Mouse (Mus musculus) midbrain, embryonic 13.5 days (tissue): ENCODE results near the gene Mpv17l2. TPM values are rescaled to one million over a fixed set of nuclear protein-coding genes. Genes with fewer than 3 reads are reported as not detected.

Experiments
- ATAC-seq: fragments of 200-750 bp; cut with Nextera tagmentation; 2 replicates; pipeline ENCODE4 v1.8.0; 2017; ENCODE audit warnings: mild to moderate bottlenecking, moderate TSS enrichment, moderate library complexity
- H3K27ac ChIP-seq: fragments of 300-500 bp; sonication (generic); 2 replicates; pipeline ENCODE4 v1.5.1; 2015; ENCODE audit warnings: inconsistent platforms, mild to moderate bottlenecking, moderate library complexity
- H3K27me3 ChIP-seq: fragments of 300-500 bp; sonication (generic); 2 replicates; pipeline ENCODE4 v1.6.1; 2015; ENCODE audit warnings: mild to moderate bottlenecking, inconsistent platforms
- H3K36me3 ChIP-seq: fragments of 300-500 bp; sonication (generic); 2 replicates; pipeline ENCODE4 v1.6.1; 2015; ENCODE audit warnings: mild to moderate bottlenecking, inconsistent platforms
- H3K4me1 ChIP-seq: fragments of 300-500 bp; sonication (generic); replicated peaks from 2 replicates; pipeline ENCODE4 v1.6.1; 2015; ENCODE audit warnings: inconsistent platforms
- H3K4me2 ChIP-seq: fragments of 300-500 bp; sonication (generic); replicated peaks from 2 replicates; pipeline ENCODE4 v1.6.1; 2015; ENCODE audit warnings: moderate library complexity, mild to moderate bottlenecking, inconsistent platforms
- H3K4me3 ChIP-seq: fragments of 300-500 bp; sonication (generic); replicated peaks from 2 replicates; pipeline ENCODE4 v1.5.1; 2015; ENCODE audit warnings: mild to moderate bottlenecking, inconsistent platforms
- H3K9ac ChIP-seq: fragments of 300-500 bp; sonication (generic); replicated peaks from 2 replicates; pipeline ENCODE4 v1.6.1; 2015; ENCODE audit warnings: mild to moderate bottlenecking, inconsistent platforms
- H3K9me3 ChIP-seq: fragments of 300-500 bp; sonication (generic); 2 replicates; pipeline ENCODE4 v1.6.1; 2016; ENCODE audit warnings: mild to moderate bottlenecking, inconsistent platforms
- WGBS: fragments of 180-500 bp; shearing (Covaris S2); methylation state at CpG from one replicate; pipeline ENCODE4 v1.1.7; 2015; 5-methylcytosine and 5-hydroxymethylcytosine counted together
- polyA plus RNA-seq: library from polyadenylated mRNA; unstranded; fragments of >200 nt; fragmentation: Nextera tagmentation; extraction: Ambion mirVana; gene quantifications from 2 replicates; pipeline ENCODE4 v1.2.1, GENCODE M21; 2015

The Mpv17l2 gene
- polyA plus RNA-seq, 1 experiment from 2014 or later, result 38.4 TPM

- Histone ChIP-seq H3K4me2 (peak overlapping the region; percentile 52), H3K4me1 (peaks cover 17% of the 10 kb centered on the region), H3K9ac (peak overlapping the region; percentile 48), H3K27ac (no peak overlapping the region), H3K27me3 (peaks cover 84% of the 10 kb centered on the region), H3K9me3 (no peaks in the 10 kb centered on the region), H3K4me3 (peak overlapping the region; percentile 10), H3K36me3 (no peaks in the 10 kb centered on the region)
- 2% methylated on average over 38 of the region's 38 CpGs for WGBS
- peak; percentile 29 for ATAC-seq
Measured at GRCm38 (mm10) chr8:70742981-70743655, 17.6 kb downstream of the Mpv17l2 start.

- H3K9ac ChIP-seq, result no peak overlapping the region
- no peak for ATAC-seq
- no peak overlapping the region for H3K4me2 ChIP-seq
- H3K27ac ChIP-seq, result no peak overlapping the region
- WGBS, result 72% methylated on average over 11 of the region's 11 CpGs
- H3K4me1 ChIP-seq, result peaks cover 17% of the 10 kb centered on the region
- H3K9me3 ChIP-seq, result no peaks in the 10 kb centered on the region
- no peaks in the 10 kb centered on the region for H3K36me3 ChIP-seq
- H3K27me3 ChIP-seq, result peaks cover 81% of the 10 kb centered on the region
- H3K4me3 ChIP-seq, result no peak overlapping the region
Measured at GRCm38 (mm10) chr8:70742176-70742575, 18.6 kb downstream of the Mpv17l2 start.

DNA sequence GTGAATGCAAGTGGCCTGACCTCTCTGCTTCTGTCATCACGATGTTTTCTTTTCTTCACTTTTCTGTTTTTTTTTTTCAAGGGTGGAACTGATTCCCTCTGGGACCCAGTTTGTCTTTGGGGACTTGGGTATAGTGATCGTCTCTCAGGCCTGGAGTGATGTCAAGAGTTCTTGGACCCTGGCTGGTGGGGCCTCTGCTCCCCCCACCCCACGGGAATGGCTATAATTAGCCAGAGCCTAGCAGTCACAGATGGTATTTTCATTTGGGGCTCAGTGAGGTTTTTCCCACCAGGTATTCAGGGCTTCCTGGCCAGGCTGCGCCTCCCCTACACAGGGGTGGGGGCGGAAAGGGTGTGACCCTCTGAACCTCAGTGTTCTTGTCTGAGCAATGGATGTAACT lies 19.1 kb downstream of the Mpv17l2 start:
- Histone ChIP-seq H3K4me1 (peaks cover 17% of the 10 kb centered on the region), H3K9me3 (no peaks in the 10 kb centered on the region), H3K27ac (no peak overlapping the region), H3K4me2 (no peak overlapping the region), H3K4me3 (no peak overlapping the region), H3K9ac (no peak overlapping the region), H3K36me3 (no peaks in the 10 kb centered on the region), H3K27me3 (peaks cover 79% of the 10 kb centered on the region)
- ATAC-seq, result no peak
- 75% methylated on average over 5 of the region's 5 CpGs for WGBS

DNA sequence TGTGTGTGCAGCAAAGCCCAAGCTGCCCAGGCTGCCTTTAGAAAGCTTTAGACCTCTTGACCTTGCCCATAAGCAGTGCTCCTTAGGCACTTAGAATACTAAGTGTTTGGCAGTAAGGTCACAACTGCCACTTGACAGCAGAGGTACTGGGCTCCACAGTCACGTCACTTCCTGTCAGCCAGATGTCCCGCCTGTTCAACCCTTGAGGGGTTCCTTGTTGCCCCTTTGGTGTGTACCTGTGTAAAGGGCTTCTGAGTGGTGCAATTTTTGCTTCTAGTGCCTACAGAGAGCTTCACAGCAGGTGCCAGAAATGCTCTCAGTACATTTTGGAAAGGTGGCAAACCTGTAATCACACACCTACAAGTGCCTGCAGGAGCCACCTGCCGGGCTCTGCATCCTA lies 22.5 kb downstream of the Mpv17l2 start:
- H3K9me3 ChIP-seq, result no peaks in the 10 kb centered on the region
- no peak for ATAC-seq
- peaks cover 46% of the 10 kb centered on the region for H3K27me3 ChIP-seq
- peaks cover 5% of the 10 kb centered on the region for H3K4me1 ChIP-seq
- H3K27ac ChIP-seq, result no peak overlapping the region
- H3K4me2 ChIP-seq, result no peak overlapping the region
- no peak overlapping the region for H3K9ac ChIP-seq
- H3K36me3 ChIP-seq, result no peaks in the 10 kb centered on the region
- WGBS, result 73% methylated on average over 3 of the region's 3 CpGs
- H3K4me3 ChIP-seq, result no peak overlapping the region

- Histone ChIP-seq H3K9ac (no peak overlapping the region), H3K36me3 (no peaks in the 10 kb centered on the region), H3K9me3 (no peaks in the 10 kb centered on the region), H3K27ac (no peak overlapping the region), H3K4me1 (peaks cover under 1% of the 10 kb centered on the region; the same call in 1 of the 2 replicates), H3K4me3 (no peak overlapping the region), H3K27me3 (peaks cover 45% of the 10 kb centered on the region), H3K4me2 (no peak overlapping the region)
- ATAC-seq, result no peak
- WGBS, result 78% methylated on average over 5 of the region's 5 CpGs
Measured at GRCm38 (mm10) chr8:70737705-70738104, 23.0 kb downstream of the Mpv17l2 start.

- no peak overlapping the region for H3K9ac ChIP-seq
- H3K4me2 ChIP-seq, result no peak overlapping the region
- H3K9me3 ChIP-seq, result no peaks in the 10 kb centered on the region
- H3K4me3 ChIP-seq, result no peak overlapping the region
- WGBS, result 85% methylated on average over 4 of the region's 4 CpGs
- H3K36me3 ChIP-seq, result no peaks in the 10 kb centered on the region
- peaks cover 63% of the 10 kb centered on the region for H3K27me3 ChIP-seq
- no peak for ATAC-seq
- H3K4me1 ChIP-seq, result peaks cover 6% of the 10 kb centered on the region; the same call in 1 of the 2 replicates
- no peak overlapping the region for H3K27ac ChIP-seq
Measured at GRCm38 (mm10) chr8:70730956-70731355, 29.8 kb downstream of the Mpv17l2 start.

GRCm38 (mm10) chr8:70729808-70730475 lies 30.8 kb downstream of the Mpv17l2 start:
- peak overlapping the region; percentile 41 for H3K4me2 ChIP-seq
- H3K36me3 ChIP-seq, result no peaks in the 10 kb centered on the region
- H3K9ac ChIP-seq, result peak overlapping the region; percentile 46
- H3K4me1 ChIP-seq, result peaks cover 6% of the 10 kb centered on the region; the same call in 1 of the 2 replicates
- H3K4me3 ChIP-seq, result peak overlapping the region; percentile 16
- no peaks in the 10 kb centered on the region for H3K9me3 ChIP-seq
- peak; percentile 60 for ATAC-seq
- H3K27me3 ChIP-seq, result peaks cover 65% of the 10 kb centered on the region
- H3K27ac ChIP-seq, result no peak overlapping the region
- WGBS, result 4% methylated on average over 34 of the region's 34 CpGs

- H3K4me2 ChIP-seq, result no peak overlapping the region
- H3K9me3 ChIP-seq, result no peaks in the 10 kb centered on the region
- H3K36me3 ChIP-seq, result no peaks in the 10 kb centered on the region
- H3K27ac ChIP-seq, result no peak overlapping the region
- WGBS, result 50% methylated on average over 11 of the region's 11 CpGs
- ATAC-seq, result no peak
- 0 out of 2 replicates have a peak overlapping the region, but pooled peaks have one; percentile 2 for H3K9ac ChIP-seq
- H3K4me1 ChIP-seq, result peaks cover 6% of the 10 kb centered on the region; the same call in 1 of the 2 replicates
- no peak overlapping the region for H3K4me3 ChIP-seq
- peaks cover 52% of the 10 kb centered on the region for H3K27me3 ChIP-seq
Measured at GRCm38 (mm10) chr8:70726721-70727120, 34.0 kb downstream of the Mpv17l2 start.

DNA sequence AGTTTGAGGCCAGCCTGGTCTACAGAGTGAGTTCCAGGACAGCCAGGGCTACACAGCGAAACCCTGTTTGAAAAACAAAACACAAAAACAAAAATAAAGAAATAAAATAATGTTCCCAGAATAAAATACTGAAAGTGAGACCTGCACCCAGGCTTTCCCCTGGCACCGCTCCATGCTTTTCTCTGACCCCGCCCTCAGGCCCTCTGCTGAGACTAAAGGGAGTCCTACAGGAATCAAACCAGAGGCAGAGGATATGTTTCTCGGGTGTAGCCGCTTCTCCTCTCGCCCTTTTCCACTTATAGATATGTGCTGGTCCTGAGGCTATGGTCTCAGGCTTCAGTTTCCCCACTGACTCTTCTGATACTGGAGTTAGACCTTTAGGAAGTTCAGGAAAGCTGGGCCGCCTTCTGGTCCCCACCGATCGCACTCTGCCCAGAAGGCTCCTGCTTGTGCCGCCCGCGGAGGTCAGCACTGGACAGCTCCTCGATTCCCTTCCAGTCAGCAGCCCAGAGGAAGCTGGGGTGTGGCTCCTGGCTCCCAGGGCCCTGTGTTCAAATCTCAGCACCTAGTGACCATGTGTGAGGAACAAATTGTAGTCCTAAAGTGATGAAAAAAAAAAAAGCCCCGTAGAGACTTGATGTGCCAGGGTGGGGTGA lies 34.8 kb downstream of the Mpv17l2 start:
- Histone ChIP-seq H3K9ac (no peak overlapping the region), H3K27ac (no peak overlapping the region), H3K4me3 (no peak overlapping the region), H3K4me2 (no peak overlapping the region), H3K36me3 (no peaks in the 10 kb centered on the region), H3K27me3 (peaks cover 49% of the 10 kb centered on the region), H3K4me1 (peaks cover 6% of the 10 kb centered on the region; the same call in 1 of the 2 replicates), H3K9me3 (no peaks in the 10 kb centered on the region)
- 31% methylated on average over 14 of the region's 14 CpGs for WGBS
- ATAC-seq, result no peak

DNA sequence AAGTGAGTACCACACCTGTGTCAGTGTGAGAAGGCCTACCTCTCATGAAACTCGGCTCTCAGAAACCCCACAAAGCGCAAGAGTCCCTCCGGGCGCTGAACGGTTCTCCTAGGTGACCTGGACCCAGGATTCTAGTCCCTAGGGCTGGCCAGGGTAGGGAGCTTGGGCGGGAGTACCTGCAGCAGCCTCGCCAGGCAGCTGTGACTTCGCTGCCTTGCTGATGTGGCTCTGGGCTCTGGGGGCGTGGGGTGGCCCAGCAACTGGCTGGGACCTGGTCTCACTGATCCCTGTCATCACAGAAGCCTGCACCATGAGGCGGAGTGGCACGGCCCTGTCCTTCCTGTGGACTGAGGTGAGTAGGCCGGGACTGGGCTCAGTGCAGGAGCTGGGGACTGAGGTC lies 36.5 kb downstream of the Mpv17l2 start:
- Histone ChIP-seq H3K27ac (no peak overlapping the region), H3K27me3 (peaks cover 38% of the 10 kb centered on the region), H3K4me2 (no peak overlapping the region), H3K9ac (0 out of 2 replicates have a peak overlapping the region, but pooled peaks have one; percentile 28), H3K9me3 (no peaks in the 10 kb centered on the region), H3K4me1 (no peaks in the 10 kb centered on the region), H3K4me3 (no peak overlapping the region), H3K36me3 (no peaks in the 10 kb centered on the region)
- ATAC-seq, result no peak
- WGBS, result 85% methylated on average over 12 of the region's 12 CpGs

DNA sequence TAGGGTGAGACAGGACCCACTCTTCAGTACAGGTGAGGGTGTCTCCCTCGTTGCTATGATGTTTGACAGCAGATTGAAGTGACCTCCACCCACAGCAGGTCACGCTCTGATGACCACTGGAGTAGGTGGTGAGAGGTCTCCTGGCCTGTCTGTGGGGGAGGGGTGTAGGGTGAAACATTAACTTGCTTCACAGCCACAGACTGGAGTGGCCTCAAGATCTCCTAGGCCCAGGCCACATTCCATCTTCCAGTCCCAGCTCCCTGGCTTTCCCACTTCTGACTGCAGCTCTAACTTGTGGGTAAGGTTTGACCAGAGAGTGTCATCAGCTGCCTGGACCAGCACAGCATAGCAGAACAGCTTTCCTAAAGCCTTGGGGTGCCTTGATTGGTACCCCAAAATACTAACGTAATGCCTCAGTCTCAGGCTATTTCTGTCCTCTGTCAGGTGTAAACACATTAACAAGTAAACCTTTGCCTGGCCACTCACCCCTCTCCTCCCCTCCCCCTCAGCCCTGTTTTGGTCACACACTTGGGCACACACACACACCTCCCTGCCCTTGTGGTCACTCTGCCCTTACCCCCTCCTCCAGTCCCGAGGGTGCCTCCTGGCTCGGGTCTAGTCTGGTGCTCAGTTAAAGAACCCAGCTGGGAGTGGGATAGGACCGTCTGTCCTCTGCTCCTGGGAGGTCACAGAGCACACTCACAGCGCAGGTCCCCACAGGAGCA lies 37.1 kb downstream of the Mpv17l2 start, which contains the start of gene Pde4c:
Gene Pde4c, plus strand, starts transcription at position 235 of the 725 bp plus-strand sequence.
- 70% methylated on average over 7 of the region's 7 CpGs for WGBS
- H3K9me3 ChIP-seq, result no peaks in the 10 kb centered on the region
- 0 out of 2 replicates have a peak within 1 kb of the TSS, but pooled peaks have one; percentile 28 for H3K9ac ChIP-seq

More for the DNA sequence above, 37.1 kb downstream of the Mpv17l2 start, which contains the start of gene Pde4c:
- Histone ChIP-seq H3K4me2 (no peak within 1 kb of the TSS), H3K4me1 (no peaks in the 10 kb centered on the region), H3K36me3 (no peaks in the 10 kb centered on the region), H3K27me3 (peaks cover 33% of the 10 kb centered on the region), H3K27ac (no peak within 1 kb of the TSS), H3K4me3 (no peak within 1 kb of the TSS)
- ATAC-seq, result no peak
